ENCODE assay signal across 12 mouse cellular contexts in the genomic region with DNA sequence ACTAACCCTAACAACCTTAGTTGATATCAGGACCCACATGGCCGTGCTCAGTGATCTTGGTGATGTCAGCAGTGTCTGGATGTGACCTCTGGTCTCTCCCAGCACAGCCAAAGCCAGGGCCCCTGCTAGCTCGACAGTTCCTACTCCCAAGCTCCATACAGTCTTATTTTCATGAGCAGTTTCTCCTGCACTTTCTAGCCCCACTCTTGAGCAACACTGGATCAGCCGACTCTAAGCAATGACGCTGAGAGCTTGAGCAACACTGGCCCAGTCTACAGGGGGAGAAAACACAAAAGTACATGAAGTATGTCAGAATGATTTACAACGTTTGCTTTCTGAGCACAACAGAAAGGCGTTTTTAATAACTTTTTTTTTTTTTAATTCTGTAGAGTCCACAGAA. TPM values are rescaled to one million over a fixed set of nuclear protein-coding genes. Genes with fewer than 3 reads are reported as not detected.
DNase-seq lines count a peak whose midpoint lies in the region; ATAC-seq and TF ChIP-seq lines count a peak whose summit lies in the region.
"Had no signal": no experiment of that assay in that cellular context is flagged by ENCODE, and none has a peak within 500 bp of the region (broad histone marks: within the 10 kb centered on the region; RNA-seq: fewer than 3 reads in every experiment).

No protein-coding gene starts in this region.

- TF ChIP-seq POLR2A in lung, adult 2 months (IDR thresholded peaks at IDR 0.05; ENCODE audit: borderline replicate concordance, extremely low read depth, low read depth, low read length), result no peak

- H3K4me2 ChIP-seq in stomach, postnatal 0 days (replicated peaks; ENCODE audit: low read depth), result no peak overlapping the region
- H3K4me2 ChIP-seq: midbrain, embryonic 13.5 days; neural tube, embryonic 15.5 days had no signal

- peak; percentile 63; the same call in 1 of the 2 replicates for ATAC-seq in stomach, postnatal 0 days (ENCODE audit: low FRiP score, low TSS enrichment)
- no peak for ATAC-seq in erythroblast, adult 5-6 weeks (replicated peaks; ENCODE audit: low FRiP score, poor library complexity, severe bottlenecking)
- ATAC-seq: midbrain, embryonic 13.5 days had no signal

- H3K9ac ChIP-seq in stomach, postnatal 0 days (ENCODE audit: low read length), result no peak overlapping the region
- H3K9ac ChIP-seq: midbrain, embryonic 13.5 days; neural tube, embryonic 15.5 days had no signal

- no peaks in the 10 kb centered on the region for H3K9me3 ChIP-seq in stomach, postnatal 0 days (ENCODE audit: control insufficient read depth, low read length)
- H3K9me3 ChIP-seq: midbrain, embryonic 13.5 days; neural tube, embryonic 15.5 days had no signal

- WGBS in lung, adult 2 months, result 40% methylated on average over 6 of the region's 6 CpGs
- WGBS in stomach, postnatal 0 days, result 32% methylated on average over 6 of the region's 6 CpGs

- TF ChIP-seq EP300 in stomach, postnatal 0 days (optimal IDR thresholded peaks at IDR 0.05), result no peak

- H3K4me3 ChIP-seq in lung, adult 2 months (replicated peaks; ENCODE audit: extremely low read depth, low read depth, low read length), result no peak overlapping the region
- no peak overlapping the region for H3K4me3 ChIP-seq in stomach, postnatal 0 days (ENCODE audit: low read depth, low read length)
- H3K4me3 ChIP-seq: gastrocnemius, adult 2 months; layer of hippocampus, adult 2 months; midbrain, embryonic 13.5 days; neural tube, embryonic 15.5 days had no signal

- TF ChIP-seq CTCF in lung, adult 2 months (IDR thresholded peaks at IDR 0.05; ENCODE audit: insufficient read depth, low read length), result no peak
- TF ChIP-seq CTCF in stomach, postnatal 0 days (IDR thresholded peaks at IDR 0.05; ENCODE audit: low read depth), result no peak

- H3K27ac ChIP-seq in stomach, postnatal 0 days (replicated peaks), result peak overlapping the region; percentile 61; the same call in 1 of the 2 replicates
- H3K27ac ChIP-seq: gastrocnemius, adult 2 months; layer of hippocampus, adult 2 months; midbrain, embryonic 13.5 days; neural tube, embryonic 15.5 days had no signal

- H3K36me3 ChIP-seq in stomach, postnatal 0 days (ENCODE audit: control insufficient read depth, insufficient read depth, low read length), result no peaks in the 10 kb centered on the region

- no peaks in the 10 kb centered on the region for H3K27me3 ChIP-seq in stomach, postnatal 0 days (ENCODE audit: control insufficient read depth, insufficient read depth, low read length)
- H3K27me3 ChIP-seq: midbrain, embryonic 13.5 days; neural tube, embryonic 15.5 days had no signal

- H3K4me1 ChIP-seq in lung, adult 2 months (ENCODE audit: control insufficient read depth, insufficient read depth, low read length), result no peaks in the 10 kb centered on the region; the same call in 1 of the 2 replicates
- no peaks in the 10 kb centered on the region for H3K4me1 ChIP-seq in stomach, postnatal 0 days (replicated peaks; ENCODE audit: control insufficient read depth, insufficient read depth)
- H3K4me1 ChIP-seq: neural tube, embryonic 15.5 days had no signal

- peak; percentile 20 for DNase-seq in ovary, adult 18-20 months (ENCODE audit: low spot score)
- DNase-seq in ovary, postnatal 14 days (ENCODE audit: low spot score), result no peak
- peak; percentile 81 for DNase-seq in gonadal fat pad, adult 2 months (ENCODE audit: low read depth)
- peak; percentile 35 for DNase-seq in lung, adult 2 months
- DNase-seq in stomach, postnatal 0 days (ENCODE audit: low spot score), result no peak
- no peak for DNase-seq in B cell, adult 2 months
- DNase-seq: gastrocnemius, adult 2 months; spleen, adult 18-20 months had no signal

RNA-seq across cellular contexts. Expression of gene Ntpcr, which starts 47.0 kb away (rescaled TPM):
- 34.2 and 35.3 TPM in 2 replicates for polyA plus RNA-seq in gonadal fat pad, adult 2 months (2012; rRNA removed)
- polyA plus RNA-seq in lung, adult 2 months (2012; rRNA removed), result 14.4 and 15.9 TPM in 2 replicates
- 32.2 and 34.1 TPM in 2 replicates for polyA plus RNA-seq in stomach, postnatal 0 days (2015; fragmentation: Nextera tagmentation; extraction: Ambion mirVana)
- total RNA-seq in erythroblast, adult 5-6 weeks (2015; ENCODE audit: low replicate concordance), result 4.2 and 14.2 TPM in 2 replicates
- 3.2 and 10.7 TPM in 2 replicates for total RNA-seq in erythroblast, adult 5-6 weeks (2017; ENCODE audit: low replicate concordance)

Comparison
In these comparisons a context has a peak if more than half of its experiments do, and no peak if none do; other contexts are left out.
1. DNase-seq: peak in ovary, adult 18-20 months (single experiment), gonadal fat pad, adult 2 months (single experiment) and lung, adult 2 months (single experiment); none in ovary, postnatal 14 days (single experiment), stomach, postnatal 0 days (single experiment) and B cell, adult 2 months (0 of 2).